13 mouse cellular contexts compared by ENCODE assay signal in the genomic region with DNA sequence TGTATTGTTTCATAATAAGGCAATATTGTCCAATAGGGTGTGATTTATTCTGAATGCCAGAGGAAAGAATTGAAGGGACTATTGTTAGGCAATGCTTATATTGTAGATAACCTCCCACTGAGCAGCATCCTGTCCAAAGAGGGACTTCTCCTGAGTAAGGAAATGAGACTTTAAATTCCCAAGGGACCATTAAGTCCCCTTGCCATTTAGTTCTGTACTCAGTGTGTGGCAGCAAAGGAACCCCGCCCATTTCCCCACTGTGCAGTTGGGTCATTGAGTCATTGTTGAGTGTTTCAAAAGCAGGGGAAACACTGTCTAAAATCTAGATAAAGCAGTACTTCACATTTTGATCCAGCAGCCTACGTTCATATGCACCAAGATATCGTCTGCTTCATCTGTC.
DNase-seq lines count a peak whose midpoint lies in the region; ATAC-seq and TF ChIP-seq lines count a peak whose summit lies in the region.
"Had no signal": no experiment of that assay in that cellular context is flagged by ENCODE, and none has a peak within 500 bp of the region (broad histone marks: within the 10 kb centered on the region; RNA-seq: fewer than 3 reads in every experiment).

No protein-coding gene starts in this region.

- TF ChIP-seq CTCF in CH12.LX (conservative IDR thresholded peaks at IDR 0.05 in 1 of 2, IDR thresholded peaks at IDR 0.05 in 1 of 2; ENCODE audit: low read depth in 2 of 2, low read length in 2 of 2): no peak

- dilution Hi-C loops in CH12.LX (cut with MboI; ENCODE audit: extremely low pct_ligation_motif_present, extremely low pct_unique_long_range_greater_than_20kb, low sequenced_read_pairs): no loop called here

- no peak for TF ChIP-seq POLR2A in CH12.LX (IDR thresholded peaks at IDR 0.05; ENCODE audit: low read depth, low read length)

- H3K4me1 ChIP-seq in CH12.LX (ENCODE audit: control insufficient read depth in 1 of 2, insufficient read depth in 2 of 2): peaks cover 0 to 7% of the 10 kb centered on the region in 2 experiments; a peak in 1 of 4 replicates
- H3K4me1 ChIP-seq in heart, embryonic 16.5 days (ENCODE audit: control insufficient read depth, insufficient read depth, low read length): no peaks in the 10 kb centered on the region
- no peaks in the 10 kb centered on the region for H3K4me1 ChIP-seq in hindbrain, embryonic 16.5 days (ENCODE audit: control insufficient read depth, insufficient read depth, low read depth, low read length)
- H3K4me1 ChIP-seq: embryonic facial prominence, embryonic 10.5 days; midbrain, embryonic 10.5 days had no signal

- no peaks in the 10 kb centered on the region for H3K27me3 ChIP-seq in CH12.LX (replicated peaks)
- no peaks in the 10 kb centered on the region for H3K27me3 ChIP-seq in heart, embryonic 16.5 days (ENCODE audit: control insufficient read depth, insufficient read depth, low read length)
- no peaks in the 10 kb centered on the region for H3K27me3 ChIP-seq in hindbrain, embryonic 16.5 days (replicated peaks; ENCODE audit: control insufficient read depth, insufficient read depth, low read length)

- no peak overlapping the region for H3K9ac ChIP-seq in CH12.LX (ENCODE audit: insufficient read depth, low read depth)
- H3K9ac ChIP-seq in heart, embryonic 16.5 days (ENCODE audit: low read length): no peak overlapping the region
- H3K9ac ChIP-seq in hindbrain, embryonic 16.5 days (ENCODE audit: low read depth, low read length): no peak overlapping the region
- H3K9ac ChIP-seq: liver, embryonic 14.5 days had no signal

- no peak overlapping the region for H3K4me2 ChIP-seq in CH12.LX (ENCODE audit: insufficient read depth, low read depth, poor library complexity, severe bottlenecking)
- no peak overlapping the region for H3K4me2 ChIP-seq in heart, embryonic 16.5 days (ENCODE audit: low read depth, low read length)
- no peak overlapping the region for H3K4me2 ChIP-seq in hindbrain, embryonic 16.5 days (ENCODE audit: low read length)

- 57% methylated on average over 3 of the region's 3 CpGs for WGBS in heart, embryonic 16.5 days
- WGBS in hindbrain, embryonic 16.5 days: 90% methylated on average over 3 of the region's 3 CpGs

- TF ChIP-seq EP300 in CH12.LX (IDR thresholded peaks at IDR 0.05; ENCODE audit: low read length): no peak

- no peaks in the 10 kb centered on the region for H3K9me3 ChIP-seq in CH12.LX (replicated peaks; ENCODE audit: low read length)
- H3K9me3 ChIP-seq in heart, embryonic 16.5 days (replicated peaks; ENCODE audit: control insufficient read depth, low read length): no peaks in the 10 kb centered on the region
- no peaks in the 10 kb centered on the region for H3K9me3 ChIP-seq in hindbrain, embryonic 16.5 days (ENCODE audit: control insufficient read depth, low read length)
- H3K9me3 ChIP-seq: embryonic facial prominence, embryonic 10.5 days; midbrain, embryonic 10.5 days had no signal

- DNase-seq in CH12.LX (ENCODE audit: extremely low read depth): peak; percentile 43
- peak; percentile 13 for DNase-seq in ES-CJ7 (ENCODE audit: low read depth, low spot score)
- DNase-seq in kidney, postnatal 36 days: peak; percentile 19 to 56
- no peak for DNase-seq in embryo, embryonic 10.5 days (ENCODE audit: low spot score)
- DNase-seq: cerebellum, adult 2 months; thymus, postnatal 25 days had no signal

- no peaks in the 10 kb centered on the region for H3K36me3 ChIP-seq in CH12.LX (replicated peaks in 1 of 2; ENCODE audit: control insufficient read depth in 1 of 2, insufficient read depth in 1 of 2, low read length in 1 of 2)
- H3K36me3 ChIP-seq in heart, embryonic 16.5 days (ENCODE audit: control insufficient read depth, insufficient read depth): no peaks in the 10 kb centered on the region
- H3K36me3 ChIP-seq in hindbrain, embryonic 16.5 days (ENCODE audit: control insufficient read depth, insufficient read depth, low read length): no peaks in the 10 kb centered on the region
- H3K36me3 ChIP-seq: embryonic facial prominence, embryonic 10.5 days; midbrain, embryonic 10.5 days had no signal

- H3K79me2 ChIP-seq in CH12.LX (replicated peaks; ENCODE audit: control insufficient read depth, extremely low read depth, insufficient read depth, poor library complexity, severe bottlenecking): no peaks in the 10 kb centered on the region

- ATAC-seq in heart, embryonic 16.5 days (replicated peaks; ENCODE audit: extremely low read depth, insufficient read depth, low FRiP score): peak; percentile 78
- ATAC-seq in hindbrain, embryonic 16.5 days: no peak
- ATAC-seq in activated CD4-positive, CD25-positive, alpha-beta regulatory T cell, adult 4 months: no peak
- ATAC-seq: forebrain, embryonic 14.5 days had no signal

- H3K27ac ChIP-seq in CH12.LX (ENCODE audit: insufficient read depth, low read depth): no peak overlapping the region
- H3K27ac ChIP-seq in heart, embryonic 16.5 days (ENCODE audit: low read length): no peak overlapping the region
- no peak overlapping the region for H3K27ac ChIP-seq in hindbrain, embryonic 16.5 days (ENCODE audit: low read depth, low read length)
- H3K27ac ChIP-seq: embryonic facial prominence, embryonic 10.5 days; liver, embryonic 14.5 days; midbrain, embryonic 10.5 days had no signal

- H3K4me3 ChIP-seq in CH12.LX (replicated peaks in 1 of 3; ENCODE audit: low read depth in 2 of 3, low read length in 2 of 3, poor library complexity in 1 of 3): no peak overlapping the region
- no peak overlapping the region for H3K4me3 ChIP-seq in heart, embryonic 16.5 days (ENCODE audit: low read length)
- H3K4me3 ChIP-seq in hindbrain, embryonic 16.5 days (ENCODE audit: low read length): no peak overlapping the region
- H3K4me3 ChIP-seq: embryonic facial prominence, embryonic 10.5 days; midbrain, embryonic 10.5 days had no signal

- TF ChIP-seq RAD21 in CH12.LX (IDR thresholded peaks at IDR 0.05; ENCODE audit: low read depth, low read length): no peak

- in situ Hi-C loops in CH12.LX (cut with MboI; ENCODE audit: low pct_ligation_motif_present, low pct_unique_long_range_greater_than_20kb, low sequenced_read_pairs): no loop called here

TF ChIP-seq in CH12.LX, 34 proteins besides CTCF, POLR2A, EP300 and RAD21:
- TF ChIP-seq KAT2A (IDR thresholded peaks at IDR 0.05; ENCODE audit: insufficient replicate concordance, low read length): no peak
- no peak for TF ChIP-seq IRF4 (IDR thresholded peaks at IDR 0.05; ENCODE audit: low read depth, low read length)
- TF ChIP-seq HCFC1 (IDR thresholded peaks at IDR 0.05; ENCODE audit: low read depth, low read length): no peak
- TF ChIP-seq SIN3A (IDR thresholded peaks at IDR 0.05; ENCODE audit: low read length): no peak
- TF ChIP-seq RCOR1 (conservative IDR thresholded peaks at IDR 0.05; ENCODE audit: low read depth, low read length): no peak
- no peak for TF ChIP-seq E2F4 (IDR thresholded peaks at IDR 0.05; ENCODE audit: insufficient replicate concordance, low read depth, low read length)
- TF ChIP-seq ZMIZ1 (IDR thresholded peaks at IDR 0.05; ENCODE audit: low read depth, low read length): no peak
